Mouse (Mus musculus) liver, adult 2 months (tissue): ENCODE data around the gene Paqr9. TPM values are rescaled to one million over a fixed set of nuclear protein-coding genes. Genes with fewer than 3 reads are reported as not detected.

ENCODE experiments used
- DNase-seq: peaks from one replicate; pipeline ENCODE4 v3.0.0-alpha.2; 2011; ENCODE audit warnings: low read depth, low spot score; ENCODE audit errors: extremely low read depth
- H3K27ac ChIP-seq: fragments of 200-500 bp; replicated peaks from 2 replicates; pipeline ENCODE4 v1.5.1; 2012; ENCODE audit warnings: low read depth, mild to moderate bottlenecking, control low read depth, inconsistent platforms, low read length; ENCODE audit not compliant: insufficient read depth
- H3K27me3 ChIP-seq: fragments of 200-500 bp; 2 replicates; pipeline ENCODE4 v1.6.1; 2012; ENCODE audit warnings: mild to moderate bottlenecking, moderate library complexity, low read length, inconsistent platforms; ENCODE audit not compliant: control insufficient read depth, insufficient read depth
- H3K36me3 ChIP-seq: fragments of 200-500 bp; 2 replicates; pipeline ENCODE4 v1.6.1; 2012; ENCODE audit warnings: low read length, inconsistent platforms; ENCODE audit not compliant: control insufficient read depth, insufficient read depth
- H3K4me1 ChIP-seq: fragments of 200-500 bp; 2 replicates; pipeline ENCODE4 v1.6.1; 2011; ENCODE audit warnings: low read length; ENCODE audit not compliant: control insufficient read depth, insufficient read depth
- H3K4me3 ChIP-seq: fragments of 200-500 bp; 2 replicates; pipeline ENCODE4 v1.5.1; 2011; ENCODE audit warnings: low read depth, mild to moderate bottlenecking, control low read depth, low read length, moderate library complexity; ENCODE audit not compliant: insufficient read depth
- H3K79me2 ChIP-seq: fragments of 200-500 bp; 2 replicates; pipeline ENCODE4 v1.6.1; 2012; ENCODE audit warnings: inconsistent platforms, mild to moderate bottlenecking, low read length, moderate library complexity; ENCODE audit not compliant: control insufficient read depth, insufficient read depth
- H3K9ac ChIP-seq: fragments of 200-500 bp; 2 replicates; pipeline ENCODE4 v1.6.1; 2012; ENCODE audit warnings: low read depth, mild to moderate bottlenecking, control low read depth, inconsistent platforms, low read length
- CTCF ChIP-seq: fragments of 200-500 bp; IDR thresholded peaks from 2 replicates; pipeline ENCODE4 v1.5.1; 2011; ENCODE audit warnings: low read depth, low read length, control low read depth
- POLR2A ChIP-seq: fragments of 200-500 bp; IDR thresholded peaks from 2 replicates; pipeline ENCODE4 v1.6.1; 2011; ENCODE audit warnings: low read length, control low read depth; ENCODE audit not compliant: insufficient read depth; ENCODE audit errors: extremely low read depth
- WGBS: fragments of 180-500 bp; shearing (Covaris S2); methylation state at CpG from one replicate; pipeline ENCODE4 v1.1.7; 2018; 5-methylcytosine and 5-hydroxymethylcytosine counted together
- polyA plus RNA-seq: library from polyadenylated mRNA; depleted of rRNA; stranded (reverse); fragments of >200 nt; gene quantifications from 2 replicates; pipeline ENCODE4 v1.2.3, GENCODE M21; 2012
- total RNA-seq: library from RNA; depleted of rRNA; stranded (reverse); fragments of >200 nt; gene quantifications from 2 replicates; pipeline ENCODE4 v1.2.3, GENCODE M21; 2014

Gene Paqr9
- total and polyA plus RNA-seq, 2 experiments: 56.1 to 107 TPM

GRCm38 (mm10) chr9:95557722-95558121, 1.7 kb upstream of the Paqr9 start:
- TF ChIP-seq CTCF (no peak), POLR2A (no peak)
- Histone ChIP-seq H3K36me3 (peaks cover 16% of the 10 kb centered on the region), H3K79me2 (peaks cover 19% of the 10 kb centered on the region; the same call in 1 of the 2 replicates), H3K9ac (peak overlapping the region; percentile 30; the same call in 1 of the 2 replicates), H3K4me3 (no peak overlapping the region; the same call in 1 of the 2 replicates), H3K4me1 (peaks cover 36% of the 10 kb centered on the region), H3K27ac (peak overlapping the region; percentile 81), H3K27me3 (no peaks in the 10 kb centered on the region)
- 15% methylated on average over 6 of the region's 6 CpGs for WGBS
- DNase-seq: peak; percentile 91

DNA sequence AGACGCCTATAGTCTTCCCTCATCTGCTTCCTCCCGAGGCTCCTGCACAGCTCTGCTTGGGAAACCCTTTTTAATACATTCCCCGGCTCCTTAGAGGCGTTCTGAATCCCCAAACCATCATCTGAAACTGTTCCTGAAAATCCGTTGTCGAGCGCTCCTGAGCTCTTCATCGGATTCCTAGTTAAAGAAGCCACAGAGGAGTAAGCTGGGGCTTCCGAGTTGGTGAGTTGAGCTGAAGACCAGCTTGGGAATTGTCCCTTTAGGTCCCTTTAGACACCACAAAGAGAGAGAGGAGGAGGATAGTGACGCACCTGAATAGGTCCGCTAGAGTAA, 765 bp upstream of the Paqr9 start:
- Histone ChIP-seq H3K27me3 (no peaks in the 10 kb centered on the region), H3K9ac (peak overlapping the region; percentile 96), H3K4me1 (peaks cover 30% of the 10 kb centered on the region)

DNA sequence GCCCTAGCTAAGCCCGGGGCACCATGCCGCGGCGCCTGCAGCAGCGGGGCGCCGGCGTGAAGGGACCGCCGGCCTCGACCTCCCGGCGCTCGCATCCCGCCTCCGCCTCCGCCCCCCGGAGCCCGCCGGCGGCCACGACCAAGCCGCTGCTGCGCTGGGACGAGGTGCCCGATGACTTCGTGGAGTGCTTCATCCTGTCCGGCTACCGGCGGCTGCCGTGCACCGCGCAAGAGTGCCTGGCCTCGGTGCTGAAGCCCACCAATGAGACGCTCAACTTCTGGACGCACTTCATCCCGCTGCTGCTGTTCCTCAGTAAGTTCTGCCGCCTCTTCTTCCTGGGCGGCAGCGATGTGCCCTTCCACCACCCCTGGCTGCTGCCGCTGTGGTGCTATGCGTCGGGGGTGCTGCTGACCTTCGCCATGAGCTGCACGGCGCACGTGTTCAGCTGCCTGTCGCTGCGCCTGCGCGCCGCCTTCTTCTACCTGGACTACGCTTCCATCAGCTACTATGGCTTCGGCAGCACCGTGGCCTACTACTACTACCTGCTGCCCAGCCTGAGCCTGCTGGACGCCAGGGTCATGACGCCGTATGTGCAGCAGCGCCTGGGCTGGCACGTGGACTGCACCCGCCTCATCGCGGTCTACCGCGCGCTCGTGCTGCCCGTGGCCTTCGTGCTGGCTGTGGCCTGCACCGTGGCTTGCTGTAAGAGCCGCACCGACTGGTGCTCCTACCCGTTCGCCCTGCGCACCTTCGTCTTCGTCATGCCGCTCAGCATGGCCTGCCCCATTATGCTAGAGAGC, 679 bp downstream of the Paqr9 start:
- WGBS: 2% methylated on average over 76 of the region's 78 CpGs
- Histone ChIP-seq H3K4me3 (peak overlapping the region; percentile 77), H3K36me3 (peaks cover 28% of the 10 kb centered on the region), H3K4me1 (peaks cover 22% of the 10 kb centered on the region), H3K9ac (peak overlapping the region; percentile 83), H3K79me2 (peaks cover 23% of the 10 kb centered on the region; the same call in 1 of the 2 replicates), H3K27ac (peak overlapping the region; percentile 93), H3K27me3 (no peaks in the 10 kb centered on the region)
- DNase-seq: peak; percentile 84
- TF ChIP-seq POLR2A (0 out of 2 replicates have a peak, but pooled peaks have one; percentile 31), CTCF (no peak)

More for the DNA sequence above, 765 bp upstream of the Paqr9 start:
- 7% methylated on average over 11 of the region's 11 CpGs for WGBS
- DNase-seq: no peak
- H3K36me3 ChIP-seq: peaks cover 25% of the 10 kb centered on the region
- peaks cover 19% of the 10 kb centered on the region; the same call in 1 of the 2 replicates for H3K79me2 ChIP-seq
- peak overlapping the region; percentile 60 for H3K4me3 ChIP-seq
- TF ChIP-seq CTCF: no peak
- no peak for TF ChIP-seq POLR2A
- H3K27ac ChIP-seq: peak overlapping the region; percentile 99

DNA sequence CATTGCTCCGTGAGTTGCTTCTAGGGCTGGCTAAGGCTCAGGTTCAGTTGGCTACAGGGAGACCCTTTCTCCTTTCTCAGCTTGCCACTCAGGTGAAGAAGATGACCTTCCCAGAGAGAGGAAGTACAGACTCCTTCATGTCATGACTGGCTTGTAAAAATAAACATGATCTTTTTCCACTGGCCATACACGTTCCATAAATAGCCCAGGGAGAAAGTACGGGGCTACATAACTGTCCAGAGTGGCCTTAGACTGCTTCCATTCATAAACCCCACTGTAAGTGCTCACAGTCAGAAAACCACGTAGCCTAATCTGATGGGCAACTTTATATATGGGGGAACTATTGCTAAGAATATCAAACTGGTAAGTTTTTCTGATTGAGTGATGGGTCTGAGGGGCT, 4.6 kb downstream of the Paqr9 start:
- Histone ChIP-seq H3K79me2 (peaks cover 26% of the 10 kb centered on the region; the same call in 1 of the 2 replicates), H3K9ac (peak overlapping the region; percentile 1), H3K4me3 (peak overlapping the region; percentile 0; the same call in 1 of the 2 replicates), H3K4me1 (peaks cover 8% of the 10 kb centered on the region), H3K27ac (peak overlapping the region; percentile 3), H3K27me3 (no peaks in the 10 kb centered on the region), H3K36me3 (peaks cover 31% of the 10 kb centered on the region)
- no peak for TF ChIP-seq CTCF
- TF ChIP-seq POLR2A: no peak
- 14% methylated on average over 4 of the region's 4 CpGs for WGBS
- DNase-seq: no peak

- WGBS: 74% methylated on average over 10 of the region's 10 CpGs
- TF ChIP-seq CTCF (no peak), POLR2A (no peak)
These were observed 6.9 kb downstream of the Paqr9 start for GRCm38 (mm10) chr9:95566394-95566793.

More at GRCm38 (mm10) chr9:95566394-95566793, 6.9 kb downstream of the Paqr9 start:
- no peak overlapping the region for H3K9ac ChIP-seq
- DNase-seq: no peak
- no peak overlapping the region for H3K4me3 ChIP-seq
- H3K36me3 ChIP-seq: peaks cover 24% of the 10 kb centered on the region
- peaks cover 12% of the 10 kb centered on the region for H3K4me1 ChIP-seq
- H3K79me2 ChIP-seq: peaks cover 10% of the 10 kb centered on the region; the same call in 1 of the 2 replicates
- no peaks in the 10 kb centered on the region for H3K27me3 ChIP-seq
- peak overlapping the region; percentile 48 for H3K27ac ChIP-seq
